Mouse (Mus musculus) lung, postnatal 0 days (tissue): ENCODE results near the gene Ralgapa1.

Experiments used
- CTCF ChIP-seq: IDR thresholded peaks from 2 replicates; pipeline ENCODE4 v1.5.1; 2016; ENCODE audit warnings: antibody characterized with exemption, mild to moderate bottlenecking
- EP300 ChIP-seq: IDR thresholded peaks from 2 replicates; pipeline ENCODE4 v1.6.1; 2016; ENCODE audit warnings: antibody characterized with exemption, mild to moderate bottlenecking, control low read depth

GRCm38 (mm10) chr12:55833906-55834625, 13.1 kb upstream of the Ralgapa1 start:
- peak; percentile 32 for TF ChIP-seq CTCF
- no peak for TF ChIP-seq EP300
